Mouse (Mus musculus) kidney, postnatal 0 days (tissue): ENCODE measurements at regions not wholly inside any gene's neighbourhood (a gene's known extent, or its start where the extent isn't known, plus 50 kb on each side); places are given as distances from the start of the nearest gene placed in this dataset.

ENCODE experiments used
- ATAC-seq: fragments of 200-750 bp; cut with Nextera tagmentation; replicated peaks from 2 replicates; pipeline ENCODE4 v1.8.0; 2017; ENCODE audit warnings: low read depth, moderate number of reproducible peaks, moderate TSS enrichment, moderate library complexity; ENCODE audit not compliant: low FRiP score
- DNase-seq: peaks from one replicate; pipeline ENCODE4 v3.0.0-alpha.2; 2016; ENCODE audit warnings: low spot score
- H3K27ac ChIP-seq: fragments of 300-500 bp; sonication (generic); 2 replicates; pipeline ENCODE4 v1.5.1; 2014; ENCODE audit warnings: mild to moderate bottlenecking
- H3K27me3 ChIP-seq: fragments of 300-500 bp; sonication (generic); 2 replicates; pipeline ENCODE4 v1.6.1; 2014; ENCODE audit warnings: low read length, mixed read lengths; ENCODE audit not compliant: insufficient read depth
- H3K36me3 ChIP-seq: fragments of 300-500 bp; sonication (generic); 2 replicates; pipeline ENCODE4 v1.6.1; 2014; ENCODE audit warnings: low read length, mixed read lengths; ENCODE audit not compliant: insufficient read depth
- H3K4me1 ChIP-seq: fragments of 300-500 bp; sonication (generic); replicated peaks from 2 replicates; pipeline ENCODE4 v1.6.1; 2014; ENCODE audit warnings: antibody characterized with exemption, low read length, mixed read lengths; ENCODE audit not compliant: insufficient read depth
- H3K4me2 ChIP-seq: fragments of 300-500 bp; sonication (generic); 2 replicates; pipeline ENCODE4 v1.6.1; 2014; ENCODE audit warnings: mild to moderate bottlenecking, low read length, moderate library complexity, mixed read lengths
- H3K4me3 ChIP-seq: fragments of 300-500 bp; sonication (generic); replicated peaks from 2 replicates; pipeline ENCODE4 v1.5.1; 2014; ENCODE audit warnings: low read depth, low read length
- H3K9ac ChIP-seq: fragments of 300-500 bp; sonication (generic); 2 replicates; pipeline ENCODE4 v1.6.1; 2014; ENCODE audit warnings: low read depth, low read length
- H3K9me3 ChIP-seq: fragments of 300-500 bp; sonication (generic); replicated peaks from 2 replicates; pipeline ENCODE4 v1.6.1; 2016; ENCODE audit warnings: low read length, inconsistent platforms, mixed read lengths
- CTCF ChIP-seq: IDR thresholded peaks from 2 replicates; pipeline ENCODE4 v1.5.1; 2016; ENCODE audit warnings: antibody characterized with exemption, low read depth, mild to moderate bottlenecking, moderate library complexity
- WGBS: fragments of 180-500 bp; shearing (Covaris S2); extraction: QIAGEN DNeasy Blood & Tissue Kit; methylation state at CpG from one replicate; pipeline ENCODE4 v1.1.7; 2014; 5-methylcytosine and 5-hydroxymethylcytosine counted together

DNA sequence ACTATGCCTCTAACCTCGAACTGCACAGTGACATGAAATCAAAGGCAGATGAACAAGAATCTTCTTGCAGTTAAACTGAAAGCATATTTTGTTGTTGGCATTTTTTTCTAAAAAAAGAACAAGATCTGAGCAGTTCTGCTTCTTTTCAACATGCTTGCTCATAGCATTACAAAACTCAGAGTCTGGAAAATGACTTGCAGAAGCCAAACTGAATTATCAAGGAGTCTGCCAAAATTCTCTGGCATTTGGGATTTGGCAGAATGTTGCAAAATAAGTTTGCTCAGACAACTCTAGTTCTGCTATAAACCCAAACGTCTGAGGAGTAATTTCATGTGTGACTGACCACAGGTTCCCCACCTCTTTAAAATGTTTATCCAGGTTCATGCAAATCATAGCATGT is 907.3 kb upstream of the Gm37988 start:
- Histone ChIP-seq H3K36me3 (no peaks in the 10 kb centered on the region), H3K9ac (no peak overlapping the region), H3K27ac (no peak overlapping the region), H3K4me3 (no peak overlapping the region), H3K9me3 (no peaks in the 10 kb centered on the region), H3K4me1 (no peaks in the 10 kb centered on the region), H3K27me3 (no peaks in the 10 kb centered on the region), H3K4me2 (no peak overlapping the region)
- DNase-seq: no peak
- WGBS: 28% methylated on average over 2 of the region's 2 CpGs
- no peak for TF ChIP-seq CTCF
- ATAC-seq: no peak

DNA sequence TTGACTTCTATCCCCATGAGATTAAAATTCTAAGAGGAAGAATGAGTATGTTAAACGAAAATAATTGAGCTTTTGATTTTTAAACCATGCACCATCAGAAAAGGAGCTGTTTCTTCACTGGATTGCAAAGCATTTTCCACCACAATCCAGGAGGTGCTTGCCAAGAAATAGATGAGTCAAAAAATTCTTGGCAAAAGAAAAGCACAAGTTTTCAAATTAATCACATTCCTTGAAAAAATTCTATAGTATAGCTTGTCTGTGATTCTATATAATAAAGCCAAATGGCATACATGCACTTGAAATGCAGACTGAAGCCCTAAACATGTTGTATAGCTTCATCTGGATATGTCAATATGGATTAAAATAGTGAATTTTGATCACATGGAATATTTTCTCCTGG is 904.3 kb upstream of the Gm37988 start:
- no peak for DNase-seq
- Histone ChIP-seq H3K9ac (no peak overlapping the region), H3K9me3 (no peaks in the 10 kb centered on the region), H3K27me3 (no peaks in the 10 kb centered on the region), H3K4me2 (no peak overlapping the region), H3K4me3 (no peak overlapping the region), H3K36me3 (no peaks in the 10 kb centered on the region), H3K4me1 (no peaks in the 10 kb centered on the region), H3K27ac (no peak overlapping the region)
- ATAC-seq: no peak
- 54% methylated on average over 1 of the region's 1 CpGs for WGBS
- no peak for TF ChIP-seq CTCF

DNA sequence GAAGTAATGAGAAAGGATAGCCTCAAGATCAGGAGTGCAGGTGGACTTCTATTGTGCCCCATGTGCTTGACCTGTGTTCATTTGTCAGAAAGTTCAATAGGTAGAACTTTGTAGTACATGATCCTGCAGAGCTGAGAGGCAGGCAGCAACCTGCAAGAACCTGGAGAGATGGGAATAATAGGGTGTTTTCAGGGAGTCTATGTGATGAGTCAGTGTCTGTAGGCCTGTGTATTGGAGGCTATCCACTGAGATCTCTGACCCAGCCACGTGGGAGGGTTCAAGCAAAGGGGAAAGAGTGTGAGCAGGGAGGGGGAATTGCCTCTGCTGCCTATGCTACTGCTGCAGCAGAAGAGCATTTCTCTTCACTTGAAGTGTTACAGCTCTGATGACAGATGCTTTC is 895.2 kb upstream of the Gm37988 start:
- no peaks in the 10 kb centered on the region for H3K36me3 ChIP-seq
- no peak overlapping the region for H3K27ac ChIP-seq
- no peak overlapping the region for H3K4me2 ChIP-seq
- no peaks in the 10 kb centered on the region for H3K27me3 ChIP-seq
- no peak overlapping the region for H3K9ac ChIP-seq
- H3K9me3 ChIP-seq: no peaks in the 10 kb centered on the region
- H3K4me1 ChIP-seq: no peaks in the 10 kb centered on the region
- DNase-seq (no peak), ATAC-seq (no peak)
- WGBS: 16% methylated on average over 1 of the region's 1 CpGs
- TF ChIP-seq CTCF: no peak
- no peak overlapping the region for H3K4me3 ChIP-seq

DNA sequence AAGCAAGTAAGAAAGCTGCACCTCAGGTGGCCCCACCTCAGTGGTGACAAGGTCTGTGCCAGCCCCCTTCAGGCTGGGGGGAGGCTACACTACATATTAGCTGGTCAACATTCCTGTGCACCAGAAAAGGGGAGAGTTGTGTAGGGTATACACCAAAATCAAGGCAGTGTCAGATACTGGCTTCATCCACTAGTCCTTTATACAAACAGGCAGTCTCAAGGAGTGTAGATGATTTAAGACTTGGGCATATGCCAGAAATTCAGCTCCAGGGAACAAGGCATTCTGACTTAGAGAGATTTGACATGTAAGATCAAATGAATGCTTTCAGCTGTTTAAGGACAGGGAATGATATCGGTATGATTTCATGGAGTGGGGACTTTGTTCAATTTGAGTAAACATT is 894.1 kb upstream of the Gm37988 start:
- Histone ChIP-seq H3K4me2 (no peak overlapping the region), H3K4me1 (no peaks in the 10 kb centered on the region), H3K4me3 (no peak overlapping the region), H3K27ac (no peak overlapping the region), H3K36me3 (no peaks in the 10 kb centered on the region), H3K9ac (no peak overlapping the region), H3K27me3 (no peaks in the 10 kb centered on the region), H3K9me3 (no peaks in the 10 kb centered on the region)
- TF ChIP-seq CTCF: no peak
- DNase-seq (peak; percentile 4), ATAC-seq (no peak)
- WGBS: 54% methylated on average over 1 of the region's 1 CpGs
